Mouse (Mus musculus) embryonic facial prominence, embryonic 13.5 days (tissue): Measurements from ENCODE around the gene Trex1. TPM values are rescaled to one million over a fixed set of nuclear protein-coding genes. Genes with fewer than 3 reads are reported as not detected.

ENCODE experiments used
- ATAC-seq: fragments of 200-750 bp; cut with Nextera tagmentation; 2 replicates; pipeline ENCODE4 v1.8.0; 2017; ENCODE audit warnings: low read depth; ENCODE audit not compliant: insufficient number of reproducible peaks, insufficient read depth, low FRiP score, low TSS enrichment
- H3K27ac ChIP-seq: fragments of 300-500 bp; sonication (generic); 2 replicates; pipeline ENCODE4 v1.5.1; 2015; ENCODE audit warnings: moderate library complexity, mild to moderate bottlenecking, inconsistent platforms
- H3K27me3 ChIP-seq: fragments of 300-500 bp; sonication (generic); 2 replicates; pipeline ENCODE4 v1.6.1; 2015; ENCODE audit warnings: mild to moderate bottlenecking, inconsistent platforms
- H3K36me3 ChIP-seq: fragments of 300-500 bp; sonication (generic); 2 replicates; pipeline ENCODE4 v1.6.1; 2015; ENCODE audit warnings: mild to moderate bottlenecking, inconsistent platforms
- H3K4me1 ChIP-seq: fragments of 300-500 bp; sonication (generic); 2 replicates; pipeline ENCODE4 v1.6.1; 2015; ENCODE audit warnings: inconsistent platforms
- H3K4me2 ChIP-seq: fragments of 300-500 bp; sonication (generic); 2 replicates; pipeline ENCODE4 v1.6.1; 2015; ENCODE audit warnings: moderate library complexity, mild to moderate bottlenecking, inconsistent platforms
- H3K4me3 ChIP-seq: fragments of 300-500 bp; sonication (generic); 2 replicates; pipeline ENCODE4 v1.5.1; 2015; ENCODE audit warnings: mild to moderate bottlenecking, inconsistent platforms
- H3K9ac ChIP-seq: fragments of 300-500 bp; sonication (generic); 2 replicates; pipeline ENCODE4 v1.6.1; 2015; ENCODE audit warnings: mild to moderate bottlenecking, inconsistent platforms
- H3K9me3 ChIP-seq: fragments of 300-500 bp; sonication (generic); 2 replicates; pipeline ENCODE4 v1.6.1; 2016; ENCODE audit warnings: inconsistent platforms
- WGBS: fragments of 180-500 bp; shearing (Covaris S2); methylation state at CpG from one replicate; pipeline ENCODE4 v1.1.7; 2015; ENCODE audit warnings: mixed read lengths; 5-methylcytosine and 5-hydroxymethylcytosine counted together
- polyA plus RNA-seq: library from polyadenylated mRNA; unstranded; fragments of >200 nt; fragmentation: Nextera tagmentation; extraction: Ambion mirVana; gene quantifications from 2 replicates; pipeline ENCODE4 v1.2.1, GENCODE M21; 2015

The Trex1 gene
- polyA plus RNA-seq, 1 experiment from 2014 or later = 13.3 TPM

DNA sequence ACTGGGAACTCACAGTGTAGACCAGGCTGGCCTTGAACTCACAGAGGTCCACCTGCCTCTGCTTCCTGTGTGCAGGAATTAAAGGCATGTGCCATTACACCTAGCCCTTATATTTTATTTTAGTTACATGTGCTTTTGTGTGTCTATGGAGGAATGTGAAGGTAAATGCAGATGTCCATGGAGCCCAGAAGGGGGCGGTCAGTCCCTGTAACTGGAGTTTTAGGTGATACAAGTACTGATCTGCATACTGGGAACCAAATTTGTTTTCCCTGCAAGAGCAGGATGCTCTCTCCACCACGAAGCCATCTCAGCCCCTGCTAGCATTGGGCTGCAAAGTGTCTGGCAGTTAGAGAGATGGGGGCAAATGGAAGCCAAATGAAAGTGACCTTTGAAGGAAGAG is 25.4 kb upstream of the Trex1 start:
- Histone ChIP-seq H3K4me3 (no peak overlapping the region), H3K27ac (no peak overlapping the region), H3K4me2 (no peak overlapping the region), H3K4me1 (peaks cover 38% of the 10 kb centered on the region), H3K9me3 (no peaks in the 10 kb centered on the region), H3K9ac (0 out of 2 replicates have a peak overlapping the region, but pooled peaks have one; percentile 16), H3K36me3 (peaks cover 20% of the 10 kb centered on the region), H3K27me3 (no peaks in the 10 kb centered on the region)
- 9% methylated on average over 2 of the region's 2 CpGs for WGBS
- no peak for ATAC-seq

DNA sequence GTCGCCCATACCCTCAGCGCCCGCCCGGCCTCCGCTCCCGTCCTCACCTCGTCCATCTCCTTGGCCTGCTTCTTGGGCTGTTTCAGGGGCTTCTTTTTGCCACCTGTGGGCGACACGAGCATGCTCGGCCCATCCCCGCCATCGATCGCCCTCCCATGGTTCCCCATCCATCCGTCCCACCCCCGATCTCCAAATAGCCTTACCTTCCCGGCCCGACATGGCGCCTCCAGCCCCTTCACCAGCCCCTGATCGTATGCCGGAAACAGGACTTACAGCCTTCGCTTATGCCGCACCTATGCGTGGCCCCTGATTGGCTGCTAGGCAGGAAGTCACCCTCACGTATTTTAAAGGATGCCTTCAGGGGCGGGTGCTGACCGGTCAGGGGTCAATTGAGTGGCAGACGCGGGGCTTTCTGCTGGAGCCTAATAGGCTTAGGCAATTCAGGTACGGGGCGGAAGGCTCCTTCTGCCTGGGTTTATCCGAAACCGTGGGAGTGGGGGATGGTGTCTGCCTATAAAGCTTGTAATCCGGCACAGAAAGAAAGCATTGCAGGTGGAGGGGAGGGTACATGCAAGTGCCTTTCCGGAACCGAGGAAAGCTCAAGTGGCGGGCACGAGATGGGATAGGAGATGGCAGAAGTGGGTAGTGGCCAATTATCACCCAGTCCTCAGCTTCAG is 22.7 kb upstream of the Trex1 start, which contains the start of the genes Ccdc51 and Tma7:
Gene Ccdc51, plus strand, starts transcription at position 370 of the 677 bp plus-strand sequence.
Gene Tma7, minus strand, starts transcription at position 464 of the 677 bp plus-strand sequence.
- Histone ChIP-seq H3K36me3 (peaks cover 29% of the 10 kb centered on the region), H3K27me3 (no peaks in the 10 kb centered on the region), H3K27ac (peak within 1 kb of the TSS; percentile 55), H3K9ac (peak within 1 kb of the TSS; percentile 87), H3K9me3 (no peaks in the 10 kb centered on the region), H3K4me2 (peak within 1 kb of the TSS; percentile 86), H3K4me3 (peak within 1 kb of the TSS; percentile 83), H3K4me1 (peaks cover 23% of the 10 kb centered on the region)
- peak; percentile 93 for ATAC-seq
- 1% methylated on average over 37 of the region's 37 CpGs for WGBS

DNA sequence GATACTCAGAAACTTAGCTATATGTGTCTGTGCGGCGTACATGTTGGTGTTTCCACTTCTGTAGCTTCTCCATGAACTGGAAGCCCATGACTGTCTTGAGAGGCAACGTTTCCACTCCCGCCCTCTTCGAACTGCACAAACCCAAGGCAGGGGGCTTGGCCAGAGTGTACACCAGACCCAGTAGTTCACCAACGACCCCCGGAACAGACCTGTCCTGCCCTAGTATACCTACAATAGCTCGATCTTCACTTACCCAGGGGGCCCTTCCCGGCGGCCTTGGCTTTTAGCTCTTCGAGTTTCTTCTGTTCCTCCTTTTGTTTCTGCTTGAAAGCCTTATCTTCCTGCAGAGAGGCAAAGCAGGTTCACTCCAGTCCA is 22.2 kb upstream of the Trex1 start:
- ATAC-seq = no peak
- Histone ChIP-seq H3K27me3 (no peaks in the 10 kb centered on the region), H3K9me3 (no peaks in the 10 kb centered on the region), H3K9ac (peak overlapping the region; percentile 87), H3K4me1 (peaks cover 23% of the 10 kb centered on the region), H3K36me3 (peaks cover 29% of the 10 kb centered on the region), H3K4me3 (peak overlapping the region; percentile 83), H3K27ac (peak overlapping the region; percentile 55), H3K4me2 (peak overlapping the region; percentile 86)
- 8% methylated on average over 11 of the region's 11 CpGs for WGBS

DNA sequence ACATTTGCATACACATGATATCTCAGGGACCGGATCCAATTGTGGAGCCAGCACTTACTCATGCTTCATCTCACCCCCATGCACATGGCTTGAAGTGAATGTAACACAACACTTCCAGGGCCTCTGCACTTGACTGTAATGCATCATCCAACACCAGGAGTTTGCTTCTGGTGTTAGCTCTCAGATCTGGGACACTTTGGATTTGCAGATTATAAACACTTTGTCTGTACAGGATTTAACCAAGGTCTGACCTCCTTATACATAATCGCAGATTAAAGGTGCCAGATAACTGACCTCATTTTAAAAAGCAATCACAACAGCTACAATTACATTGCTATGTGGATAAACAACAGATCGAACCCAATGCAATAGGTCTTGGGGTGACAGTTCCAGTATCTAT is 21.0 kb upstream of the Trex1 start:
- Histone ChIP-seq H3K27ac (no peak overlapping the region), H3K4me2 (peak overlapping the region; percentile 86; the same call in 1 of the 2 replicates), H3K9me3 (no peaks in the 10 kb centered on the region), H3K9ac (no peak overlapping the region), H3K27me3 (no peaks in the 10 kb centered on the region), H3K36me3 (peaks cover 29% of the 10 kb centered on the region), H3K4me1 (peaks cover 23% of the 10 kb centered on the region), H3K4me3 (no peak overlapping the region)
- no peak for ATAC-seq
- 94% methylated on average over 3 of the region's 3 CpGs for WGBS

DNA sequence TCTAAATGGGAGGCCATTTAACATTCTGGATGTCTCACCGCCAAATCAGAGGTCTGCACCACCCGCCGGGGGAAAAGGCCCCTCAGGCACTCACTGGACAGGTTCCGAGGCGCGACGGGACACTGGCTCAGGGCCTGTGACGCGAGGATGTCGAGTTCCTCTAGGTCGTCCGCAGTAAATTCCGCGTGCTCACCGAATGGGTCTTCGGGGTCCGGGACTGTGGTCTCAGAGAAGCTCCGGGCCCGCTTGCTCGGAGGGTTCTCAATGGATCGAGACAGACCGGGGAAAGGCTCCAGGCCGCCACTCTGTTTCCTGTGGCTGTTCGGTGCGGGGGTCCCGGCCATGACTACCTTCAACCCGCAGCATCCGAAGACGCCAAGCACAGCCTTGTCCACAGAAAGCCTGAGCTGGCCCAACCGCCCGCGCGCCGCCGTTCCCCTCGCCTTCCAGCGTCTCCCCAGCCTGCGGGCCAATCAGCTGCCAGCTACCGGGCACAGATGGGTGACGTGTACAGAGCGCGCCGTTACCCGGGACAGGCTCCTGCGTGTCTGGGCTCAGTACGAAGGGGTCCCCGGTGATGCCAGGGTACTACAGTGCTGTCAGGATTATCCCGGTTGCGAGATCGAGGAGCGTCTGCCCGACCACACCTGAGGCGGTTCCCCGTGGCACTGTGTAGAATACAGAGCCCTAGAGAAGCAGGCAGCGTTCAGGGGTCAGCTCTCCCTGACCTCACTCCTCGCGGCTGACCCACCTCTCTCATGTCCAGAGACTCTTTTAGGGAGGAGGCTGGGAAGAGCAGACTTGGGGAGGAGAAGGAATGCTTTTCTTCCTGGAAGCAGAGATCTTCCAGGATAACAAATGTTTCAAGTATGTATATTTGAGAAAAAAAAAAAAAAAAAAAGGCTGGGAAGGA is 14.4 kb upstream of the Trex1 start, which contains the start of gene Atrip:
Gene Atrip, minus strand, starts transcription at position 464 of the 913 bp plus-strand sequence.
- Histone ChIP-seq H3K27me3 (no peaks in the 10 kb centered on the region), H3K4me2 (peak within 1 kb of the TSS; percentile 91), H3K4me3 (peak within 1 kb of the TSS; percentile 89), H3K4me1 (peaks cover 17% of the 10 kb centered on the region), H3K9ac (peak within 1 kb of the TSS; percentile 92), H3K9me3 (no peaks in the 10 kb centered on the region), H3K36me3 (peaks cover 39% of the 10 kb centered on the region), H3K27ac (peak within 1 kb of the TSS; percentile 80)
- peak; percentile 91 for ATAC-seq
- under 1% methylated on average over 57 of the region's 57 CpGs for WGBS

DNA sequence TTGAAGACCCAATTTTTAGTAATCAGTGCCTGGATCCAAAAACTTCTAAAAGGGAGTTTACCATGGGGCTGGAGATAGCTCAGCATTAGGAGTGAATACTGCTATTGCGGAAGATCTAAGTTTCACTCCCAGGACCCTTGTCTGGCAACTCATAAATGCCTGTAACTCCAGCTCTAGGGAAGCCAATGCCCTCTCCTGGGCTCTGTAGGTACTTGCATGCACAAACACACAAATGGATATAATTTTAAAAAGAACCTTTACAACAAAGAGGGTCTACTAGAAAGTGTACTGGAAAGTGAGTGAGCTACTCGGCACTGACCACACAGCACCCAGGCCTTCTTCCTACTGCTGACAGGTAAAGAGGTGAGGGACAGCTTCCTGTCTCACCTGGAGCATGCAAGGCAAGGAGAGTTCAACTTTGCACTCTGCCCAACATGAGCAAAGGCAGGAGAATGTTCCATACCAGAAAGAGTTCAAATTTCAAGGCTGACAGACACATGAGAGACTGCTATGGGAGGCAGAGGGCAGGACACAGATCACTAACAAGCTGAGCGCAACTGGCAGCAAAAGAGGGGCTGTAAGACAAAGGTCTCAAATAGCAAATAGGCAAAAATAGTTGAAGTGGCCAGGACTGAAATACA is 8.7 kb upstream of the Trex1 start:
- Histone ChIP-seq H3K4me1 (peaks cover 10% of the 10 kb centered on the region), H3K27me3 (no peaks in the 10 kb centered on the region), H3K36me3 (peaks cover 84% of the 10 kb centered on the region), H3K4me2 (no peak overlapping the region), H3K27ac (no peak overlapping the region), H3K9ac (no peak overlapping the region), H3K4me3 (no peak overlapping the region), H3K9me3 (no peaks in the 10 kb centered on the region)
- 90% methylated on average over 3 of the region's 3 CpGs for WGBS
- no peak for ATAC-seq

DNA sequence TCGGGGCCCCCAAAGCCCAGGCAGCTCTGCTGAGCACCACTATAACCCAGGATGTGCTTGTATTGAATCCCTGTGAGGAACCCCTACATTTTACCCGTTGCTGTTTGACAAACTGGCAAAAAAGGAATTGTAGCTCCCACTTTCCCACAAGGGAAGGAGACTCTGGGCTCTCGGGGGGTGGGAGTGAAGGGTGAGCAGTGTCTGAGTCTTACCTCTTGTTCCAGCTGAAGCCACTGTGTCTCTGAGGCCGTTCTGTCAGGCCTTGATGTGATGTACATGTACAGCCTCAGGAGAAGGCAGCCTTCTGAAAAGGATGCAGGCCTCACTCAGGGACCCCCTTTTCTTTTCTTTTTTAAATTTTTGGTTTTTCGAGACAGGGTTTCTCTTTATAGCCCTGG is 1.4 kb upstream of the Trex1 start:
- ATAC-seq = no peak
- H3K27ac ChIP-seq = no peak overlapping the region
- no peaks in the 10 kb centered on the region for H3K27me3 ChIP-seq
- no peaks in the 10 kb centered on the region for H3K9me3 ChIP-seq
- no peak overlapping the region for H3K4me2 ChIP-seq
- no peak overlapping the region for H3K9ac ChIP-seq
- H3K4me1 ChIP-seq = peaks cover 19% of the 10 kb centered on the region
- no peak overlapping the region for H3K4me3 ChIP-seq
- peaks cover 86% of the 10 kb centered on the region for H3K36me3 ChIP-seq
- 81% methylated on average over 5 of the region's 5 CpGs for WGBS

DNA sequence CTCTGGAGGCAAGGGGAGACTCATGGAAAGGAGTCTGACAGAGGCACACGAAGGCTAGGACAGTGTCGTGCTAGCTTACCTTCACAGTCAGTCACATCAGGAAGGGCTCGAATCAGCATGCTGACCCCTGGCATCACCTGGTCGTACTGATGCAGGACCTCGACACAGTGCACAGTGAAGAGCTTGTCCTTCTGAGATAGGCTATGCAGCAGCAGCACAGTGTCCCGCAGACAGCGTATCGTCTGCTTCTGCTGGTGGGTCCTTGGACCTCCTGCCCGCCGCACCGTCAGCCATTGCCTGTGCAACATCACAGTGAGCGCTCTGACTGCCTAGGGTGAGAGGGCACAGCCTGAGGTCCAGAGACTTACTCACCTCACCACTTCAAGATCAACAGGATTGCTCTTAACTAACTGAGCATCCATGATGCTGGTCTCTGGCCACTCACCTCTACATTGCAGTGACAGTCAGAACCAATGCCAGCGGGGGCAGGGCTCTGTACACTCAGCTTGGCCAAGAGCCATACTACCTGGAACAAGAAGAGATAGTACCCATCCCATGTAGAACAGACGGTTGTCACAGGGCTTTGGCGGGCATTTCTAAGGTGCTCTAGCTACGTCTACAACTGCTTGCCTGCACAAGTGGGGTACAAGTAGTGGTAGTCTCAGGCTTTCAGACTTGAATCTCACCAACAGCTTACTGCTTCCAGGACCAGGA is 807 bp upstream of the Trex1 start:
- Histone ChIP-seq H3K27me3 (no peaks in the 10 kb centered on the region), H3K4me3 (no peak overlapping the region), H3K4me1 (peaks cover 23% of the 10 kb centered on the region), H3K27ac (peak overlapping the region; percentile 92; the same call in 1 of the 2 replicates), H3K36me3 (peaks cover 84% of the 10 kb centered on the region), H3K4me2 (no peak overlapping the region), H3K9me3 (no peaks in the 10 kb centered on the region), H3K9ac (peak overlapping the region; percentile 75; the same call in 1 of the 2 replicates)
- WGBS = 88% methylated on average over 16 of the region's 16 CpGs
- no peak for ATAC-seq

DNA sequence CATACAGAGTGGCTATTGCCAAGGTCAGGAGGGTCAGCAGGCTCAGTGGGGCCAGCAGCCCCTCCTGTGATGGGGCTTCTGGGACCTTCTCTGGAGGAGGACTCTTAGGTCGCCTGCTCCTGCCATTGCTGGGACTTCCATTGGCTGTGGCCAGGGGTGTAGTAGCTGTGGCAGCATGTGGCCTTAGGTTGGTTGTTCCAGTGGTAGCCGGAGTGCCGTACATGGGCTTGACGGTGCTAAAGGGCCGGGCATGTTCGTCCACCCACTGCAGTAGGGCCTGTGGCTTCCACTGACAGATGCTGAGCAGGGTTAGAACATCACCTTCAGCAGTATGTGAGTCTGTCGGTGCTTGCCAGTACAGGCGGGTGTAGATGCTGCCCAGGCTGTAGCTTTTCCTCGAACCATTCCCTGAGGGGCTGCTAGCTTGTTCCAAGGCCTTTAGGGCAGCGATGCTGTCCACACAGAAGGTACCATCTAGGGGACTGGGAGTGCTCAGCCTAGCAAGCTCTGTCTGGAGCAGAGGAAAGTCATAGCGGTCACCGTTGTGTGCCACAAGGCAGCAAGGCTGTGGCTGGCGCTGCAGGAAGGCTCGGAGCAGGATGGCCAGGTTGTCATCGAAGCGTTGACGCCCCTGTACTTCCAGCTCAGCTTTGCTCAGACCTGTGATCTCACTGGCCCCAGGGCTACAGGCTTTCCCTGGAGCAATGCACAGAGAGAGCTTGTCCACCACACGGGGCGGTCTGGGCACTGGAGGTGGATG is 1.3 kb downstream of the Trex1 start:
- H3K27ac ChIP-seq = peak overlapping the region; percentile 92
- peaks cover 38% of the 10 kb centered on the region for H3K4me1 ChIP-seq
- H3K4me3 ChIP-seq = no peak overlapping the region
- H3K36me3 ChIP-seq = peaks cover 63% of the 10 kb centered on the region
- 92% methylated on average over 19 of the region's 19 CpGs for WGBS
- no peaks in the 10 kb centered on the region for H3K27me3 ChIP-seq
- H3K4me2 ChIP-seq = peak overlapping the region; percentile 66
- ATAC-seq = no peak
- no peaks in the 10 kb centered on the region for H3K9me3 ChIP-seq
- H3K9ac ChIP-seq = peak overlapping the region; percentile 75

DNA sequence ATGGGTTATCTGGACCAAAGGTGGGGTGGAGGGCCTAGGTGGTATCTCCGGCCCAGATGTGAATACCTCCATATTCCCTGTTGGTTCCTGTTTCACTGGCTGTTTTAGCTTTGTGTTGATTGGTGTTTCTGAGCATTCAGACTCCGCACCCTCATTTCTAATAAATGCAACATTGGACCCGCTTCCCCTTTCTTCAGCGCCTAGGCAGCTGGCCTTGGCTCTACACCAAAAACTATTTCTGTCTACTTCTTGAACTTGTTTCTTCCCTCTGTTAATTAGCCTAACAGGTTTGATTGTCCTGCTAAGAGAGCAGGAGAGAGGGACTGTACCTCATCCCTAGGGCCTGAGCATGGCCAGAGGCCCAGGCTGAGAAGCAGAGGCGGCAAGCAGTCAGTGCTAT is 2.0 kb downstream of the Trex1 start:
- H3K9ac ChIP-seq = no peak overlapping the region
- H3K4me1 ChIP-seq = peaks cover 43% of the 10 kb centered on the region
- H3K27ac ChIP-seq = no peak overlapping the region
- H3K27me3 ChIP-seq = no peaks in the 10 kb centered on the region
- no peak overlapping the region; the same call in 1 of the 2 replicates for H3K4me2 ChIP-seq
- no peak overlapping the region for H3K4me3 ChIP-seq
- ATAC-seq = no peak
- no peaks in the 10 kb centered on the region for H3K9me3 ChIP-seq
- H3K36me3 ChIP-seq = peaks cover 64% of the 10 kb centered on the region
- 94% methylated on average over 5 of the region's 5 CpGs for WGBS
